Mouse (Mus musculus): ENCODE measurements around the gene Fam174a. TPM values are rescaled to one million over a fixed set of nuclear protein-coding genes. Genes with fewer than 3 reads are reported as not detected.

The Fam174a gene
- polyA plus RNA-seq (2014; fragmentation: Nextera tagmentation; extraction: Ambion mirVana), result 28.8 and 29.4 TPM in 2 replicates

DNA sequence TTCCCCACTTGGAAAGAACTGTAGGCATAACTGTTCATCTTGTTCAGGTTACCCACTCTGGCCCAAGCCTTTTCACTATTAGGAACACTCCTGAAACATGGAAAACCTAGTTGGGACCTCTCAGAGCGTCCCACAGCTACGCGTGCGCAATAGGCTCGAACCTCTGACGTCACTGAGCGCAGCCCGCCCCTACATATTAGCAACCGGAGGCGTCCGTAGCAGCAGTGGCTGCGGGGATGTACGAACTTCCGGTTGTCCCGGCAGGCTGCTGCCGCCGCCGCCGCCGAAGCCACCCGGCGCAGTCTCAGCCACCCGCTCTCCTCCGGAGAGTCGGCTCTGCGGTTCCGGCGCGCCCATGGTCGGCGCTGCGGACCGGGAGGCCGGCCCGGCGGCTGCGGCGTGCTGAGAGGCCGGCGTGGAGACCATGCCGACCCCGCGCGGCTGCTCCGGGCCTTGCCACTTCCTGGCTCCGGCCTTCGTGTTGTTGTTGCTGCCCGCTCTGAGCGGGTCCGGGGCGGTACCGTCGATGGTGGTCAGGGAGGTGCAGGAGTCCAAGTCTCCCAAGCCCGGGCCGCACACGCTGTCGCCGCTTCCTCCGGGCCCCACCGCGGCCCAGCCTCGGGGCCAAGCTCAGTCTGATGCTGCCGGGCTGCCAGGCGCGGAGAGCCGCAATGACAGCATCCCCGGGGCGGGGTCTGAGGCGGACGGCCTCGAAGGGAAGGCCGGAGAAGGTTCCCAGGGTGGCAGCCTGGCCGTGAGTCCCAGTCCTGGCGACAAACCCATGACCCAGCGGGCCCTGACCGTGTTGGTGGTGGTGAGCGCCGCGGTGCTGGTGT, at the start of gene Fam174a:
Gene Fam174a, plus strand, starts transcription at position 231 of the 836 bp plus-strand sequence.
- WGBS, result 0% methylated on average over 72 of the region's 79 CpGs

GRCm38 (mm10) chr1:95263843-95264242, 49.6 kb upstream of the Fam174a start:
- no peak overlapping the region for H3K4me2 ChIP-seq (ENCODE audit: low read depth, low read length)
- H3K4me1 ChIP-seq (ENCODE audit: control insufficient read depth, insufficient read depth, low read length), result no peaks in the 10 kb centered on the region
- no peaks in the 10 kb centered on the region for H3K36me3 ChIP-seq (ENCODE audit: control insufficient read depth, insufficient read depth, low read length)
- H3K27me3 ChIP-seq (ENCODE audit: control insufficient read depth, insufficient read depth, low read length), result no peaks in the 10 kb centered on the region
- H3K27ac ChIP-seq (ENCODE audit: low read depth, low read length), result no peak overlapping the region
- H3K9ac ChIP-seq (replicated peaks; ENCODE audit: low read depth, low read length), result no peak overlapping the region
- whole genome bisulfite sequencing, result 33% methylated on average over 2 of the region's 2 CpGs
- ATAC-seq (ENCODE audit: low read depth), result no peak
- H3K4me3 ChIP-seq (ENCODE audit: low read depth, low read length), result no peak overlapping the region
- no peaks in the 10 kb centered on the region for H3K9me3 ChIP-seq (ENCODE audit: control insufficient read depth, low read length)

More for the DNA sequence above, at the start of gene Fam174a:
- Histone ChIP-seq H3K27me3 (ENCODE audit: control insufficient read depth, insufficient read depth, low read length) (no peaks in the 10 kb centered on the region), H3K36me3 (ENCODE audit: control insufficient read depth, insufficient read depth, low read length) (no peaks in the 10 kb centered on the region), H3K4me1 (ENCODE audit: control insufficient read depth, insufficient read depth, low read length) (peaks cover 20% of the 10 kb centered on the region), H3K9ac (replicated peaks; ENCODE audit: low read depth, low read length) (peak within 1 kb of the TSS; percentile 90), H3K9me3 (ENCODE audit: control insufficient read depth, low read length) (no peaks in the 10 kb centered on the region), H3K27ac (ENCODE audit: low read depth, low read length) (peak within 1 kb of the TSS; percentile 82), H3K4me2 (ENCODE audit: low read depth, low read length) (peak within 1 kb of the TSS; percentile 95), H3K4me3 (ENCODE audit: low read depth, low read length) (peak within 1 kb of the TSS; percentile 100)
- peak; percentile 100 for ATAC-seq (ENCODE audit: low read depth)

DNA sequence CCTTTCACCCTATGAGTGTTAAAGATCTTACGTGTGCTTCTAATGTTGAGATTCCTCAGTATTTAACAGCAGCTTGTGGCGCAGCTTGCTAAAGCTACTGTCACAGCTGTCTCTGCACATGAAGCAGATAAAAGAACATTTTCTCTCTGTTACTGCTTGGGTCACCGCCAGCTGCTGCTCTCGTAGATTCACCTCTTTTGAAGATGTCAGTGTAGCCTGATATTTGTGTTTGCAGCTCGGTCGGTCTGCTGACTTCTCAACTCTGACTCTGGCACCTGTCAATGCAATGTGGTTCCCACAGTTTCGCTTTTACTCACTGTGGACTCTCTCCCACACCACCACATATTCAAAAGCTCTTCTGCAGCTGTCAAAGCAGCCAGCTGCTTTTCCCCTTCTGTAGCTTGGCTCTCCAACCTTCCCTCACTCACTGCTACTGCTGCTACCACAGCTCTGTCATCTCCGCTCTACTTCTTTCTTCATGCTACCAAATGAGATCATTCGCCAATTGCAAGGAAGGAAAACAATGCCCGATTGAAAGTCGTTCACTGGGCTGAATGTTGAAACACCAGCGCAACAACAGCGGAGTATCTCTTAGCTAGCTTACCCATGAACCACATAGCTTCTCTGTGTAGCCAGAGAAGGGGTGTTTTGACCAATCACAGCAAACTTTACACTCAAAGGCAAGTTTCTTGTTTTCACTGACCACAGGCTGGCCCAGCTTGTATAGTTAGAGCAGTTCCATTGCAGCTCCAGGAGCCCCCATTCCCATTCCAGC, 45.3 kb upstream of the Fam174a start:
- no peak for ATAC-seq (ENCODE audit: low read depth)
- Histone ChIP-seq H3K4me1 (ENCODE audit: control insufficient read depth, insufficient read depth, low read length) (no peaks in the 10 kb centered on the region), H3K4me3 (ENCODE audit: low read depth, low read length) (no peak overlapping the region), H3K27me3 (ENCODE audit: control insufficient read depth, insufficient read depth, low read length) (no peaks in the 10 kb centered on the region), H3K4me2 (ENCODE audit: low read depth, low read length) (no peak overlapping the region), H3K9ac (replicated peaks; ENCODE audit: low read depth, low read length) (no peak overlapping the region), H3K9me3 (ENCODE audit: control insufficient read depth, low read length) (no peaks in the 10 kb centered on the region), H3K36me3 (ENCODE audit: control insufficient read depth, insufficient read depth, low read length) (no peaks in the 10 kb centered on the region), H3K27ac (ENCODE audit: low read depth, low read length) (no peak overlapping the region)
- WGBS, result 67% methylated on average over 13 of the region's 13 CpGs

DNA sequence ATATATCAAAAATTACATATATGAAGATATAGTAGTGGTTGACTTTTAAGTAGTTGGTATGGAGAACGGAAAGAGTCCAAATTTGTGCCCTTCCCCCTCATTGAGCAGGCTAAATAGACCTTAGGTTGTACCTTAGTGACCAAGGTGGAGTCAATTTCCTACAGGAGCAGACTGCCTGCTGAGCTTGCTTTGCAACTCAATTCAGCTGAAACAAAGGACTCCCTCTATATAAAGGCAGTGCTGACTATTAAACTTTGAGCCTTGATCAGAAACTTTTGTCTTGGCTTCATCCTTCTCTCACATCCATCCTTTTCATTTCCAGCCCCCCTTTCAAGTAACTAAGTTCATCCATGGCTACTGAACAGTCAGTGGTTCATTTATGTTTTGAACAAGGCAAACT, 40.1 kb upstream of the Fam174a start:
- 21% methylated on average over 1 of the region's 1 CpGs for WGBS
- ATAC-seq (ENCODE audit: low read depth), result no peak

DNA sequence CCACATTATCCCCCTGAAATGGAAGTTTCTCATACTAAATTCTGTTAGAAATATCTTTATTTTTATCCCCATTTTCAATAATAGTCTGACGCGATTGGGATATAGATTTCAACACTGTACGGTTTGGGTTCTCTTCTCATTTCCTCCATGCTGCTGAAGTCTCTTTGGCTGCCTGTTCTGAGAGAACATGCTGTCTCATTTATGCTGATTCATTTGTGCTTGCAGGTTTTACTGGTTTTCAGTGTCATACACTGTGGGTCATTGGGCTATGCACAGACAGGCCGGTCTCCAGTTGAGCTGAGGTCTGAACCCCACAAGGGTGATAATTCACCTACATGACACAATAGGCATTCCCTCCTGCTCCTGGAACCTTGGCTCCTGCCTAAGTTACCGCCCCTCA, 5.1 kb upstream of the Fam174a start:
- Histone ChIP-seq H3K4me3 (ENCODE audit: low read depth, low read length) (no peak overlapping the region), H3K9me3 (ENCODE audit: control insufficient read depth, low read length) (no peaks in the 10 kb centered on the region), H3K4me2 (ENCODE audit: low read depth, low read length) (no peak overlapping the region), H3K27ac (ENCODE audit: low read depth, low read length) (no peak overlapping the region), H3K36me3 (ENCODE audit: control insufficient read depth, insufficient read depth, low read length) (no peaks in the 10 kb centered on the region), H3K9ac (replicated peaks; ENCODE audit: low read depth, low read length) (no peak overlapping the region), H3K27me3 (ENCODE audit: control insufficient read depth, insufficient read depth, low read length) (no peaks in the 10 kb centered on the region), H3K4me1 (ENCODE audit: control insufficient read depth, insufficient read depth, low read length) (no peaks in the 10 kb centered on the region)
- no peak for ATAC-seq (ENCODE audit: low read depth)
- WGBS, result 85% methylated on average over 5 of the region's 5 CpGs

More for the DNA sequence above, 40.1 kb upstream of the Fam174a start:
- H3K27ac ChIP-seq (ENCODE audit: low read depth, low read length), result no peak overlapping the region
- no peak overlapping the region for H3K9ac ChIP-seq (replicated peaks; ENCODE audit: low read depth, low read length)
- no peak overlapping the region for H3K4me2 ChIP-seq (ENCODE audit: low read depth, low read length)
- H3K4me1 ChIP-seq (ENCODE audit: control insufficient read depth, insufficient read depth, low read length), result no peaks in the 10 kb centered on the region
- H3K9me3 ChIP-seq (ENCODE audit: control insufficient read depth, low read length), result no peaks in the 10 kb centered on the region
- no peaks in the 10 kb centered on the region for H3K27me3 ChIP-seq (ENCODE audit: control insufficient read depth, insufficient read depth, low read length)
- no peaks in the 10 kb centered on the region for H3K36me3 ChIP-seq (ENCODE audit: control insufficient read depth, insufficient read depth, low read length)
- no peak overlapping the region for H3K4me3 ChIP-seq (ENCODE audit: low read depth, low read length)

DNA sequence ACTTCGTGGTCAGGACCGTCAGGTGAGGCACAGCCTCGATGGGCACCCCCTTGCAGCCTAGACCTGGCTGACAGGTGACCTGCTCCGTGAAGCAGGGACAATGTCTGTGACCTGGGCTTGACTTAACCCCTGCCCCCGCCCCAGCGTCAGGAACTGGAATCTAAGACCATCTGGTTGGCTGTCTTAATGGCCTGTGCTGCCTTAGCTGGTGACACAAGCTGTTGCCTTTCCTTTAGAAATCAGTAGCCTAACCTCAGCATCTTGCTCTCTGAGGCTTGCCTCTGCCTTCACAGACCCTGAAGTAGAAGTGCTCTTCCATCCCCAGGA, 769 bp downstream of the Fam174a start:
- no peak for ATAC-seq (ENCODE audit: low read depth)
- peaks cover 20% of the 10 kb centered on the region for H3K4me1 ChIP-seq (ENCODE audit: control insufficient read depth, insufficient read depth, low read length)
- H3K27me3 ChIP-seq (ENCODE audit: control insufficient read depth, insufficient read depth, low read length), result no peaks in the 10 kb centered on the region
- peak overlapping the region; percentile 100 for H3K4me3 ChIP-seq (ENCODE audit: low read depth, low read length)
- no peaks in the 10 kb centered on the region for H3K36me3 ChIP-seq (ENCODE audit: control insufficient read depth, insufficient read depth, low read length)
- H3K9me3 ChIP-seq (ENCODE audit: control insufficient read depth, low read length), result no peaks in the 10 kb centered on the region
- H3K27ac ChIP-seq (ENCODE audit: low read depth, low read length), result peak overlapping the region; percentile 82
- 1% methylated on average over 6 of the region's 6 CpGs for WGBS
- H3K9ac ChIP-seq (replicated peaks; ENCODE audit: low read depth, low read length), result peak overlapping the region; percentile 90
- peak overlapping the region; percentile 95 for H3K4me2 ChIP-seq (ENCODE audit: low read depth, low read length)

GRCm38 (mm10) chr1:95315981-95316380, 2.6 kb downstream of the Fam174a start:
- Histone ChIP-seq H3K4me1 (ENCODE audit: control insufficient read depth, insufficient read depth, low read length) (peaks cover 20% of the 10 kb centered on the region), H3K9ac (replicated peaks; ENCODE audit: low read depth, low read length) (no peak overlapping the region), H3K9me3 (ENCODE audit: control insufficient read depth, low read length) (no peaks in the 10 kb centered on the region), H3K27ac (ENCODE audit: low read depth, low read length) (no peak overlapping the region), H3K4me3 (ENCODE audit: low read depth, low read length) (no peak overlapping the region), H3K36me3 (ENCODE audit: control insufficient read depth, insufficient read depth, low read length) (no peaks in the 10 kb centered on the region), H3K27me3 (ENCODE audit: control insufficient read depth, insufficient read depth, low read length) (no peaks in the 10 kb centered on the region), H3K4me2 (ENCODE audit: low read depth, low read length) (no peak overlapping the region)
- no peak for ATAC-seq (ENCODE audit: low read depth)
- 76% methylated on average over 6 of the region's 6 CpGs for WGBS

DNA sequence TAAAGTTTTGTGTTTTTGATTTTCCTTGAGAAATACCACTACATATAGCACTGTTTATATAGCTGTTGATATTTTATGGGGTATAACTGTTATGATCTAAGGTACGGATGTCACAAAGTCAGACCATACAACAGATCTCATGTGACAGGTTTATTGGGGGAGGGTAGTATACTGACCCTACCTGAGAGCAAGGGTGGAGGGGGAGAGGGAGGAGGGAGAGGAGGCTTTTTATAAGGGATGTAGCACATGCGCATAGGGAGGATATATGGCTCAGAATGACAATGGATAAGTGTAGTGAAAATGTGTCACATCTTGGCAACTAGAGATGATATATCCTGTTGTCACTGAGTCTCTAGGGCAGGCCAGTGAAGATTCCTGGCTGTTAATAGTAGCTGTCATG, 8.8 kb downstream of the Fam174a start:
- H3K27me3 ChIP-seq (ENCODE audit: control insufficient read depth, insufficient read depth, low read length), result no peaks in the 10 kb centered on the region
- 75% methylated on average over 2 of the region's 2 CpGs for WGBS
- peak; percentile 14; the same call in 1 of the 2 replicates for ATAC-seq (ENCODE audit: low read depth)
- H3K36me3 ChIP-seq (ENCODE audit: control insufficient read depth, insufficient read depth, low read length), result 0 out of 2 replicates have a peak, but pooled peaks cover 3% of the 10 kb centered on the region
- H3K9me3 ChIP-seq (ENCODE audit: control insufficient read depth, low read length), result no peaks in the 10 kb centered on the region
- H3K9ac ChIP-seq (replicated peaks; ENCODE audit: low read depth, low read length), result no peak overlapping the region
- H3K27ac ChIP-seq (ENCODE audit: low read depth, low read length), result no peak overlapping the region
- no peak overlapping the region for H3K4me3 ChIP-seq (ENCODE audit: low read depth, low read length)
- H3K4me1 ChIP-seq (ENCODE audit: control insufficient read depth, insufficient read depth, low read length), result peaks cover under 1% of the 10 kb centered on the region; the same call in 1 of the 2 replicates
- no peak overlapping the region for H3K4me2 ChIP-seq (ENCODE audit: low read depth, low read length)

GRCm38 (mm10) chr1:95323004-95323403, 9.6 kb downstream of the Fam174a start:
- Histone ChIP-seq H3K9ac (replicated peaks; ENCODE audit: low read depth, low read length) (no peak overlapping the region), H3K4me3 (ENCODE audit: low read depth, low read length) (no peak overlapping the region), H3K4me1 (ENCODE audit: control insufficient read depth, insufficient read depth, low read length) (no peaks in the 10 kb centered on the region; the same call in 1 of the 2 replicates), H3K36me3 (ENCODE audit: control insufficient read depth, insufficient read depth, low read length) (0 out of 2 replicates have a peak, but pooled peaks cover 4% of the 10 kb centered on the region), H3K4me2 (ENCODE audit: low read depth, low read length) (no peak overlapping the region), H3K9me3 (ENCODE audit: control insufficient read depth, low read length) (no peaks in the 10 kb centered on the region), H3K27ac (ENCODE audit: low read depth, low read length) (no peak overlapping the region), H3K27me3 (ENCODE audit: control insufficient read depth, insufficient read depth, low read length) (no peaks in the 10 kb centered on the region)
- no peak for ATAC-seq (ENCODE audit: low read depth)
- 86% methylated on average over 7 of the region's 7 CpGs for WGBS

Data from neural tube, embryonic 14.5 days (tissue).